8 mouse cellular contexts compared by ENCODE assay signal in genomic region chr2:30708762-30709385, GRCm38 (mm10).
DNase-seq lines count a peak whose midpoint lies in the region; ATAC-seq lines count a peak whose summit lies in the region.

No protein-coding gene starts in this region.

- 63% methylated on average over 4 of the region's 4 CpGs for WGBS in heart, embryonic 13.5 days
- WGBS in hindbrain, embryonic 16.5 days: 61% methylated on average over 4 of the region's 4 CpGs
- 54% methylated on average over 4 of the region's 4 CpGs for WGBS in midbrain, embryonic 16.5 days

- peaks cover 4% of the 10 kb centered on the region; the same call in 1 of the 2 replicates for H3K9me3 ChIP-seq in heart, embryonic 13.5 days
- 0 out of 2 replicates have a peak, but pooled peaks cover 2% of the 10 kb centered on the region for H3K9me3 ChIP-seq in hindbrain, embryonic 16.5 days (ENCODE audit: control insufficient read depth, low read length)
- no peaks in the 10 kb centered on the region for H3K9me3 ChIP-seq in midbrain, embryonic 16.5 days (replicated peaks; ENCODE audit: control insufficient read depth, low read length, poor library complexity, severe bottlenecking)

- H3K4me1 ChIP-seq in heart, embryonic 13.5 days: peaks cover 68% of the 10 kb centered on the region
- peaks cover 47% of the 10 kb centered on the region for H3K4me1 ChIP-seq in hindbrain, embryonic 16.5 days (ENCODE audit: control insufficient read depth, insufficient read depth, low read depth, low read length)
- H3K4me1 ChIP-seq in midbrain, embryonic 16.5 days (ENCODE audit: control insufficient read depth, insufficient read depth, low read length): peaks cover 43% of the 10 kb centered on the region

- no peaks in the 10 kb centered on the region for H3K36me3 ChIP-seq in heart, embryonic 13.5 days
- no peaks in the 10 kb centered on the region for H3K36me3 ChIP-seq in hindbrain, embryonic 16.5 days (ENCODE audit: control insufficient read depth, insufficient read depth, low read length)
- H3K36me3 ChIP-seq in midbrain, embryonic 16.5 days (ENCODE audit: control insufficient read depth, insufficient read depth, low read length): no peaks in the 10 kb centered on the region

- no peaks in the 10 kb centered on the region for H3K27me3 ChIP-seq in heart, embryonic 13.5 days (replicated peaks)
- H3K27me3 ChIP-seq in hindbrain, embryonic 16.5 days (replicated peaks; ENCODE audit: control insufficient read depth, insufficient read depth, low read length): no peaks in the 10 kb centered on the region
- no peaks in the 10 kb centered on the region for H3K27me3 ChIP-seq in midbrain, embryonic 16.5 days (ENCODE audit: control insufficient read depth, insufficient read depth, low read depth, low read length)

- H3K9ac ChIP-seq in heart, embryonic 13.5 days: peak overlapping the region; percentile 89
- H3K9ac ChIP-seq in hindbrain, embryonic 16.5 days (ENCODE audit: low read depth, low read length): peak overlapping the region; percentile 66
- peak overlapping the region; percentile 80; the same call in 1 of the 2 replicates for H3K9ac ChIP-seq in midbrain, embryonic 16.5 days (ENCODE audit: low read depth, low read length)

- H3K4me2 ChIP-seq in heart, embryonic 13.5 days: peak overlapping the region; percentile 88
- H3K4me2 ChIP-seq in hindbrain, embryonic 16.5 days (ENCODE audit: low read length): no peak overlapping the region
- no peak overlapping the region for H3K4me2 ChIP-seq in midbrain, embryonic 16.5 days (ENCODE audit: low read length)

- H3K4me3 ChIP-seq in heart, embryonic 13.5 days: no peak overlapping the region
- no peak overlapping the region for H3K4me3 ChIP-seq in hindbrain, embryonic 16.5 days (ENCODE audit: low read length)
- no peak overlapping the region for H3K4me3 ChIP-seq in midbrain, embryonic 16.5 days (ENCODE audit: low read depth, low read length)

- no peak for DNase-seq in heart, adult 18-20 months
- DNase-seq in cerebellum, postnatal 25 days: peak; percentile 27 to 45
- DNase-seq in urinary bladder, postnatal 25 days (ENCODE audit: low spot score): no peak
- DNase-seq in layer of hippocampus, postnatal 10 days (ENCODE audit: low spot score in 2 of 2): no peak
- DNase-seq in MN1 (ENCODE audit: low spot score): no peak

- ATAC-seq in heart, embryonic 13.5 days (ENCODE audit: extremely low read depth, insufficient number of reproducible peaks, low FRiP score, low TSS enrichment): no peak
- ATAC-seq in hindbrain, embryonic 16.5 days: no peak
- ATAC-seq in midbrain, embryonic 16.5 days: no peak

- peak overlapping the region; percentile 100 for H3K27ac ChIP-seq in heart, embryonic 13.5 days (replicated peaks)
- H3K27ac ChIP-seq in hindbrain, embryonic 16.5 days (ENCODE audit: low read depth, low read length): peak overlapping the region; percentile 96
- peak overlapping the region; percentile 97 for H3K27ac ChIP-seq in midbrain, embryonic 16.5 days (ENCODE audit: low read length)

Comparison
In these comparisons a context has a peak if more than half of its experiments do, and no peak if none do; other contexts are left out.
1. DNase-seq: peak in cerebellum, postnatal 25 days (2 of 2); none in heart, adult 18-20 months (0 of 2), urinary bladder, postnatal 25 days (single experiment), layer of hippocampus, postnatal 10 days (0 of 2) and MN1 (single experiment).
2. Peak in every context shown above with its lines, with median percentiles within 50 percentile points of each other: H3K27ac ChIP-seq and H3K9ac ChIP-seq.